16 mouse cellular contexts compared by ENCODE assay signal in genomic region chr11:94644461-94645219, GRCm38 (mm10). TPM values are rescaled to one million over a fixed set of nuclear protein-coding genes. Genes with fewer than 3 reads are reported as not detected.
DNase-seq lines count a peak whose midpoint lies in the region.
"Had no signal": no experiment of that assay in that cellular context is flagged by ENCODE, and none has a peak within 500 bp of the region (broad histone marks: within the 10 kb centered on the region; RNA-seq: fewer than 3 reads in every experiment).

No protein-coding gene starts in this region.

- intact Hi-C loops in left cerebral cortex, postnatal 10 days (cut with DNase I) = no loop called here

- DNase-seq in left cerebral cortex, adult 11 months (ENCODE audit: low spot score) = peak; percentile 23
- no peak for DNase-seq in left cerebral cortex, postnatal 10 days (ENCODE audit: extremely low spot score in 1 of 2, low spot score in 2 of 2)
- DNase-seq in right cerebral cortex, adult 2 months (ENCODE audit: low spot score in 2 of 2) = peak; percentile 56 to 57
- DNase-seq in right cerebral cortex, postnatal 14 days = no peak
- DNase-seq in layer of hippocampus, adult 8-10 months (ENCODE audit: low spot score in 2 of 2) = peak; percentile 38 to 40
- peak; percentile 34 for DNase-seq in telencephalon, adult 2 months (ENCODE audit: low read depth, low spot score)
- DNase-seq in gastrocnemius, adult 8-10 months (ENCODE audit: low spot score in 2 of 2) = no peak
- DNase-seq: adrenal gland, postnatal 36 days; cerebellum, adult 11 months; cerebellum, adult 9-11 months; gastrocnemius, postnatal 14 days; heart, adult 11 months; kidney, adult 8-10 months; kidney, postnatal 14 days; lung, postnatal 4 days; midbrain, embryonic 14.5 days had no signal

RNA-seq across cellular contexts. Expression of gene Mrpl27, which starts 8.9 kb away (rescaled TPM):
- 10 to 100 TPM; 59.6 to 60.8 TPM for total RNA-seq in left cerebral cortex, postnatal 10 days (2021)
- total RNA-seq in layer of hippocampus, adult 8-10 months (2022) = 10 to 100 TPM; 61.9 to 66.8 (median 65.8) TPM
- 10 to 100 TPM; 43.5 to 48.0 (median 45.8) TPM for total RNA-seq in gastrocnemius, adult 8-10 months (2022)

RNA-seq across cellular contexts. Expression of gene Eme1, which starts 9.1 kb away (rescaled TPM):
- total RNA-seq in left cerebral cortex, postnatal 10 days (2021) = under 1 TPM; 0.28 to 0.86 TPM
- total RNA-seq in layer of hippocampus, adult 8-10 months (2022) = under 1 TPM in 2 of 4 experiments, not detected in 2; 0.35 to 0.52 TPM
- total RNA-seq in gastrocnemius, adult 8-10 months (2022) = not detected

RNA-seq across cellular contexts. Expression of gene Lrrc59, which starts 15.1 kb away (rescaled TPM):
- total RNA-seq in left cerebral cortex, postnatal 10 days (2021) = 10 to 100 TPM; 91.5 to 94.8 TPM
- total RNA-seq in layer of hippocampus, adult 8-10 months (2022) = 10 to 100 TPM; 74.1 to 83.9 (median 79.3) TPM
- 10 to 100 TPM; 35.1 to 44.4 (median 36.4) TPM for total RNA-seq in gastrocnemius, adult 8-10 months (2022)

RNA-seq across cellular contexts. Expression of gene Xylt2, which starts 32.7 kb away (rescaled TPM):
- total RNA-seq in left cerebral cortex, postnatal 10 days (2021) = 10 to 100 TPM; 21.8 to 25.7 TPM
- total RNA-seq in layer of hippocampus, adult 8-10 months (2022) = 10 to 100 TPM; 23.5 to 28.4 (median 25.3) TPM
- total RNA-seq in gastrocnemius, adult 8-10 months (2022) = 1 to 10 TPM; 2.3 to 4.3 (median 3.7) TPM

RNA-seq across cellular contexts. Expression of gene Acsf2, which starts 43.0 kb away (rescaled TPM):
- total RNA-seq in left cerebral cortex, postnatal 10 days (2021) = 10 to 100 TPM; 13.8 to 16.3 TPM
- total RNA-seq in layer of hippocampus, adult 8-10 months (2022) = 10 to 100 TPM; 17.4 to 21.5 (median 20.1) TPM
- 1 to 10 TPM; 1.2 to 2.6 (median 1.9) TPM for total RNA-seq in gastrocnemius, adult 8-10 months (2022)

Comparison
In these comparisons a context has a peak if more than half of its experiments do, and no peak if none do; other contexts are left out.
1. DNase-seq: peak in left cerebral cortex, adult 11 months (single experiment), right cerebral cortex, adult 2 months (2 of 2), layer of hippocampus, adult 8-10 months (2 of 2) and telencephalon, adult 2 months (single experiment); none in left cerebral cortex, postnatal 10 days (0 of 2), right cerebral cortex, postnatal 14 days (single experiment) and gastrocnemius, adult 8-10 months (0 of 2).